In genomic region chr6:91286624-91287023, GRCm38 (mm10) we compare ENCODE assay signal across 9 mouse cellular contexts.
A peak's percentile ranks its signal among the peaks of the same experiment; 100 is the strongest.
DNase-seq lines count a peak whose midpoint lies in the region; ATAC-seq and TF ChIP-seq lines count a peak whose summit lies in the region.
"Had no signal": no experiment of that assay in that cellular context is flagged by ENCODE, and none has a peak within 500 bp of the region (broad histone marks: within the 10 kb centered on the region; RNA-seq: fewer than 3 reads in every experiment).

No protein-coding gene starts in this region.

- no peak overlapping the region for H3K9ac ChIP-seq in lung, embryonic 16.5 days (ENCODE audit: low read length)
- H3K9ac ChIP-seq: embryonic facial prominence, embryonic 13.5 days had no signal

- no peaks in the 10 kb centered on the region for H3K9me3 ChIP-seq in embryonic facial prominence, embryonic 10.5 days
- no peaks in the 10 kb centered on the region for H3K9me3 ChIP-seq in lung, embryonic 16.5 days (ENCODE audit: control insufficient read depth, low read length)
- H3K9me3 ChIP-seq: embryonic facial prominence, embryonic 13.5 days had no signal

- peaks cover 29% of the 10 kb centered on the region for H3K4me1 ChIP-seq in embryonic facial prominence, embryonic 10.5 days
- peaks cover 7% of the 10 kb centered on the region; the same call in 1 of the 2 replicates for H3K4me1 ChIP-seq in lung, embryonic 16.5 days (replicated peaks; ENCODE audit: control insufficient read depth, insufficient read depth, low read length)

- intact Hi-C loops in heart, postnatal 10 days (cut with DNase I) = loop anchor here (1.0 to 2.0 kb wide), 2 partner anchors 125 to 222 kb away; partner anchors contain the start of gene Wnt7a

- H3K27ac ChIP-seq in embryonic facial prominence, embryonic 10.5 days (replicated peaks) = no peak overlapping the region
- no peak overlapping the region for H3K27ac ChIP-seq in layer of hippocampus, adult 2 months
- H3K27ac ChIP-seq in lung, embryonic 16.5 days (ENCODE audit: low read length) = no peak overlapping the region
- H3K27ac ChIP-seq: embryonic facial prominence, embryonic 13.5 days had no signal

- no peaks in the 10 kb centered on the region for H3K36me3 ChIP-seq in embryonic facial prominence, embryonic 10.5 days (replicated peaks)
- H3K36me3 ChIP-seq in lung, embryonic 16.5 days (ENCODE audit: control insufficient read depth, insufficient read depth, low read length) = no peaks in the 10 kb centered on the region
- H3K36me3 ChIP-seq: embryonic facial prominence, embryonic 13.5 days had no signal

- H3K4me3 ChIP-seq in embryonic facial prominence, embryonic 10.5 days = no peak overlapping the region
- no peak overlapping the region for H3K4me3 ChIP-seq in layer of hippocampus, adult 2 months
- no peak overlapping the region for H3K4me3 ChIP-seq in lung, embryonic 16.5 days (ENCODE audit: low read length)
- H3K4me3 ChIP-seq: embryonic facial prominence, embryonic 13.5 days had no signal

- DNase-seq in B cell, adult 2 months = peak; percentile 61 to 65
- DNase-seq in adrenal gland, postnatal 14 days = peak; percentile 86
- peak; percentile 89 for DNase-seq in embryonic facial prominence, embryonic 10.5 days (ENCODE audit: low spot score)
- DNase-seq in heart, postnatal 10 days = peak; percentile 78 to 91
- peak; percentile 88 to 91 for DNase-seq in layer of hippocampus, adult 2 months (ENCODE audit: low spot score in 2 of 2)
- DNase-seq in retina, adult 2 months (ENCODE audit: low read depth, low spot score) = peak; percentile 51
- peak; percentile 82 for DNase-seq in thymus, postnatal 14 days

- H3K27me3 ChIP-seq in embryonic facial prominence, embryonic 10.5 days (replicated peaks; ENCODE audit: low read depth, poor library complexity, severe bottlenecking) = peaks cover 98% of the 10 kb centered on the region
- H3K27me3 ChIP-seq in lung, embryonic 16.5 days (ENCODE audit: control insufficient read depth, insufficient read depth, low read depth, low read length) = peaks cover 50% of the 10 kb centered on the region

- ATAC-seq in lung, embryonic 16.5 days (ENCODE audit: low read depth) = peak; percentile 35; the same call in 1 of the 2 replicates

- no peak overlapping the region for H3K4me2 ChIP-seq in lung, embryonic 16.5 days (ENCODE audit: low read depth, low read length)

- TF ChIP-seq CTCF in layer of hippocampus, adult 2 months (conservative IDR thresholded peaks at IDR 0.05) = peak; percentile 94

- WGBS in embryonic facial prominence, embryonic 10.5 days = 6% methylated on average over 15 of the region's 15 CpGs
- WGBS in lung, embryonic 16.5 days = 3% methylated on average over 15 of the region's 15 CpGs
